Comparison of ENCODE assay signal across 21 mouse cellular contexts in the genomic region with DNA sequence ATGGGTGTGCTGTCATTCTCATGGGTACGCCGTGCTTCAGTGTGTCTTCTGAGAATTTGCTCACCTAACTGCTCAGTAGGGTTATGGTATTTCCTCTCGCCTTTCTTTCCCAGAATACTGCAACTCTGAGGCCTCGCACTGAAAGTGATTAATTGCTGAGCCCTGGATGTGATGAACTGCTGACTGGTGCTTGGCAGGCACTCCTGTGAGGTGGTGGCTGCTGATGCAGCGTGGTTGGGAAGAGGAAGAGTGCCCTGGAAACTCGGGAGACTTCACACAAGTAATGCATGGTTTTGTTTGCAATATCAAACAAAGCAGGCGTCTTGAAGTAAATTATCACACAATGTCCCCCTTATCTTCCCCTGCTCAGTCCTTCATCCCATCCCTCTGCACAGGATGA. TPM values are rescaled to one million over a fixed set of nuclear protein-coding genes. Genes with fewer than 3 reads are reported as not detected.
A peak's percentile ranks its signal among the peaks of the same experiment; 100 is the strongest.
DNase-seq lines count a peak whose midpoint lies in the region; ATAC-seq and TF ChIP-seq lines count a peak whose summit lies in the region.
"Had no signal": no experiment of that assay in that cellular context is flagged by ENCODE, and none has a peak within 500 bp of the region (broad histone marks: within the 10 kb centered on the region; RNA-seq: fewer than 3 reads in every experiment).

No protein-coding gene starts in this region.

- TF ChIP-seq CTCF in hindbrain, postnatal 0 days (IDR thresholded peaks at IDR 0.05; ENCODE audit: low read depth) = no peak

- ATAC-seq in hindbrain, embryonic 14.5 days (ENCODE audit: low FRiP score) = no peak
- ATAC-seq in hindbrain, postnatal 0 days = no peak
- ATAC-seq: liver, embryonic 12.5 days had no signal

- H3K9ac ChIP-seq in hindbrain, embryonic 14.5 days = no peak overlapping the region
- no peak overlapping the region for H3K9ac ChIP-seq in hindbrain, postnatal 0 days (replicated peaks; ENCODE audit: low read length)
- H3K9ac ChIP-seq: limb, embryonic 12.5 days; liver, embryonic 12.5 days; stomach, embryonic 15.5 days had no signal

- H3K4me1 ChIP-seq in hindbrain, embryonic 14.5 days (replicated peaks; ENCODE audit: control insufficient read depth, insufficient read depth, low read length) = no peaks in the 10 kb centered on the region
- H3K4me1 ChIP-seq in hindbrain, postnatal 0 days (ENCODE audit: insufficient read depth, low read length) = no peaks in the 10 kb centered on the region
- H3K4me1 ChIP-seq: forebrain, embryonic 10.5 days; limb, embryonic 12.5 days; midbrain, embryonic 10.5 days; stomach, embryonic 15.5 days had no signal

- H3K4me2 ChIP-seq in hindbrain, embryonic 14.5 days (replicated peaks) = no peak overlapping the region
- no peak overlapping the region for H3K4me2 ChIP-seq in hindbrain, postnatal 0 days (ENCODE audit: low read depth, low read length)
- H3K4me2 ChIP-seq: limb, embryonic 12.5 days; liver, embryonic 12.5 days; stomach, embryonic 15.5 days had no signal

- no peak overlapping the region for H3K4me3 ChIP-seq in hindbrain, embryonic 14.5 days (replicated peaks; ENCODE audit: low read length)
- no peak overlapping the region for H3K4me3 ChIP-seq in hindbrain, postnatal 0 days (ENCODE audit: low read length)
- H3K4me3 ChIP-seq: forebrain, embryonic 10.5 days; limb, embryonic 12.5 days; liver, embryonic 12.5 days; midbrain, embryonic 10.5 days; stomach, embryonic 15.5 days had no signal

- H3K36me3 ChIP-seq in hindbrain, embryonic 14.5 days (replicated peaks; ENCODE audit: control insufficient read depth, insufficient read depth) = peaks cover 18% of the 10 kb centered on the region
- H3K36me3 ChIP-seq in hindbrain, postnatal 0 days (ENCODE audit: insufficient read depth, low read length) = no peaks in the 10 kb centered on the region
- H3K36me3 ChIP-seq: stomach, embryonic 15.5 days had no signal

- peak; percentile 41 to 47 for DNase-seq in gastrocnemius, adult 8-10 months (ENCODE audit: low spot score in 2 of 2)
- no peak for DNase-seq in gastrocnemius, postnatal 36 days
- no peak for DNase-seq in hindbrain, embryonic 14.5 days (ENCODE audit: low spot score)
- no peak for DNase-seq in hindbrain, postnatal 0 days (ENCODE audit: low spot score)
- peak; percentile 25 for DNase-seq in NIH3T3 (ENCODE audit: low read depth)
- DNase-seq in gastrocnemius, postnatal 14 days = peak; percentile 18
- no peak for DNase-seq in adrenal gland, postnatal 14 days
- DNase-seq: B cell, adult 2 months; cerebellum, adult 11-12 months; cerebellum, postnatal 25 days; embryo, embryonic 11 days; lung, adult 2 months; lung, postnatal 36 days; right cerebral cortex, postnatal 14 days; thymus, adult 18-20 months; thymus, postnatal 4 days had no signal

- no peaks in the 10 kb centered on the region for H3K9me3 ChIP-seq in hindbrain, embryonic 14.5 days (ENCODE audit: control insufficient read depth, low read length)
- no peaks in the 10 kb centered on the region for H3K9me3 ChIP-seq in hindbrain, postnatal 0 days (ENCODE audit: low read length)
- H3K9me3 ChIP-seq: forebrain, embryonic 10.5 days; limb, embryonic 12.5 days; liver, embryonic 12.5 days; midbrain, embryonic 10.5 days; stomach, embryonic 15.5 days had no signal

- WGBS in hindbrain, embryonic 14.5 days = 81% methylated on average over 7 of the region's 7 CpGs
- 77% methylated on average over 7 of the region's 7 CpGs for whole genome bisulfite sequencing in hindbrain, postnatal 0 days

- 0 out of 2 replicates have a peak overlapping the region, but pooled peaks have one; percentile 14 for H3K27ac ChIP-seq in hindbrain, embryonic 14.5 days
- H3K27ac ChIP-seq in hindbrain, postnatal 0 days = no peak overlapping the region
- H3K27ac ChIP-seq: forebrain, embryonic 10.5 days; limb, embryonic 12.5 days; liver, embryonic 12.5 days; midbrain, embryonic 10.5 days; stomach, embryonic 15.5 days had no signal

- intact Hi-C loops in gastrocnemius, postnatal 36 days (cut with DNase I) = no loop called here
- intact Hi-C loops in gastrocnemius, postnatal 14 days (cut with DNase I; ENCODE audit: low total_unique reads) = no loop called here

- no peaks in the 10 kb centered on the region for H3K27me3 ChIP-seq in hindbrain, embryonic 14.5 days (ENCODE audit: control insufficient read depth, insufficient read depth, low read length)
- H3K27me3 ChIP-seq in hindbrain, postnatal 0 days (ENCODE audit: insufficient read depth, low read length) = no peaks in the 10 kb centered on the region
- H3K27me3 ChIP-seq: limb, embryonic 12.5 days; liver, embryonic 12.5 days; stomach, embryonic 15.5 days had no signal

RNA-seq across cellular contexts. Expression of a gene that starts 11.2 kb away (rescaled TPM):
- total RNA-seq in gastrocnemius, adult 8-10 months (2022) = 10 to 100 TPM in 3 of 4 experiments, 1 to 10 TPM in 1; 9.2 to 18.3 (median 11.4) TPM
- 10 to 100 TPM; 11.3 to 14.3 TPM for total RNA-seq in gastrocnemius, postnatal 36 days (2021)
- 12.1 and 14.7 TPM in 2 replicates for polyA plus RNA-seq in hindbrain, embryonic 14.5 days (2014; fragmentation: Nextera tagmentation; extraction: Ambion mirVana)
- 25.8 and 32.9 TPM in 2 replicates for total RNA-seq in hindbrain, postnatal 0 days (2014; rRNA removed)
- polyA plus RNA-seq in hindbrain, postnatal 0 days (2015; fragmentation: Nextera tagmentation; extraction: Ambion mirVana) = 3.2 and 4.0 TPM in 2 replicates
- total RNA-seq in gastrocnemius, postnatal 14 days (2021) = 10 to 100 TPM in 1 of 2 experiments, 1 to 10 TPM in 1; 9.1 to 10.5 TPM
- total RNA-seq in adrenal gland, postnatal 14 days (2021) = 19.2 and 21.5 TPM in 2 replicates

RNA-seq across cellular contexts. Expression of a gene that starts 40.6 kb away (rescaled TPM):
- total RNA-seq in gastrocnemius, adult 8-10 months (2022) = 10 to 100 TPM; 44.3 to 72.8 (median 67.1) TPM
- total RNA-seq in gastrocnemius, postnatal 36 days (2021) = 10 to 100 TPM; 41.0 to 44.1 TPM
- 1.9 and 3.2 TPM in 2 replicates for polyA plus RNA-seq in hindbrain, embryonic 14.5 days (2014; fragmentation: Nextera tagmentation; extraction: Ambion mirVana)
- 0.79 and 2.8 TPM in 2 replicates for total RNA-seq in hindbrain, postnatal 0 days (2014; rRNA removed)
- polyA plus RNA-seq in hindbrain, postnatal 0 days (2015; fragmentation: Nextera tagmentation; extraction: Ambion mirVana) = 3.0 and 3.2 TPM in 2 replicates
- total RNA-seq in gastrocnemius, postnatal 14 days (2021) = 10 to 100 TPM in 1 of 2 experiments, 1 to 10 TPM in 1; 9.9 to 22.2 TPM
- total RNA-seq in adrenal gland, postnatal 14 days (2021) = 26.0 and 27.2 TPM in 2 replicates

Comparison
In these comparisons a context has a peak if more than half of its experiments do, and no peak if none do; other contexts are left out.
1. DNase-seq: peak in gastrocnemius, adult 8-10 months (2 of 2), NIH3T3 (single experiment) and gastrocnemius, postnatal 14 days (single experiment); none in gastrocnemius, postnatal 36 days (0 of 2), hindbrain, embryonic 14.5 days (single experiment), hindbrain, postnatal 0 days (single experiment) and adrenal gland, postnatal 14 days (single experiment).